Mouse (Mus musculus) frontal cortex, adult (tissue): ENCODE data around the gene Psen1.
A peak's percentile ranks its signal among the peaks of the same experiment; 100 is the strongest.

Source experiments
- ATAC-seq: cut with Nextera tagmentation; 2 replicates; pipeline ENCODE4 v1.9.2; 2017; ENCODE audit warnings: mild to moderate bottlenecking, moderate library complexity, mixed read lengths; ENCODE audit not compliant: low TSS enrichment

The Psen1 gene

DNA sequence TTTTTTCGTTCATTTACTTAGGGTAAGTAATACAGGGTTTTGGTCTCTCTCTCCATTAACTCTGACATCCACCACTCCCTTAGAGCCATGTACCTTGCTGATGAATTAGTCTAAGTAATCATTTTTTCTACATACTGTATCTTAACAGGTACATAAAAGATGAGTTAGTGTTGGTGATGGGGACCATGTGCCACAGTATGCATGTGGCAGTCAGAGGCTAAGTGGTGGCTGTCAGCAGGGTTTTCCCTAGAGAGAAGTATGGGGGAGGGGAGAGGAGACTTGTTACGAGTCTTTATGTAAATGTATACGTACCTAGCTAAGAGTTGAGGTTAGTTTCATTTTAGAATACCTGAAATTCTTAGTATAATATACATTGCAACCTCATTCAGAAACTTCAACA lies 35.1 kb downstream of the Psen1 start:
- ATAC-seq: no peak

DNA sequence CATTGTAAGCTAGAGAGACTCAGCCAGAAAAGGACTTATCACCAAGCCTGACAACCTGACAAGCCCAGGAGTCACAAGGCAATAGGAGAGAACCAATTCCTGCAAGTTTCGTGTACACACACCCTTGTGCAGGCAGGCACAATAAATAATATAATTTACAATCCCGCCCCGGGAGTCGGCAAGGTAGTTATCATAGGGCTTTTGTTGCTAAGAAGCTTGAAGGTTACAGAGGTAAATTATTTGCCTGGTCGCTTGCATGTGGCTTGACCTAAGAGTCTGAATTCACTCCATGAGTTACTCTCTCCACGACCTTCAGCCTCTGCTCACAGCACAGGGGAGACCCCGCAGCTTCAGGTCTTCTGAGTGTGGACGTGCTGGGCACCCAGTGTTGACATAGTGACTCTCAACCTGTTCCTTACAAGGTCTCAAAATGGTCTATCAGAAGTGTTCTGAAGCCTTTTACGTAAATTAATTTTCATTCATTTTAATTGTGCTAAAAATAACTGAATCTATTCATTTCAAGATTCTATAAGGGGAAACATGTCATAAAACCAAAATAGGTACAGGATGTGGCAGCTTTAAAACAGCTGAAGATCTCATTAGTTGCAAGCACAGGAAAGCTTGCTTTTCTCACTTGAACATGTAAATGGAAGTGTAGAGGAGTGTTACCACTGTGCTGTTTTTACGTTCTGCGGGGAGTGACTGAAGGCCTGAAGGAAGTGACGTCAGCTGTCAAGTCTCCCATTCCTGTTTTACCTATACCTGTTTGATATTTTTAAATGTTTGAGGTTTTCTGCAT lies 38.8 kb downstream of the Psen1 start:
- peak; percentile 52; the same call in 1 of the 2 replicates for ATAC-seq

DNA sequence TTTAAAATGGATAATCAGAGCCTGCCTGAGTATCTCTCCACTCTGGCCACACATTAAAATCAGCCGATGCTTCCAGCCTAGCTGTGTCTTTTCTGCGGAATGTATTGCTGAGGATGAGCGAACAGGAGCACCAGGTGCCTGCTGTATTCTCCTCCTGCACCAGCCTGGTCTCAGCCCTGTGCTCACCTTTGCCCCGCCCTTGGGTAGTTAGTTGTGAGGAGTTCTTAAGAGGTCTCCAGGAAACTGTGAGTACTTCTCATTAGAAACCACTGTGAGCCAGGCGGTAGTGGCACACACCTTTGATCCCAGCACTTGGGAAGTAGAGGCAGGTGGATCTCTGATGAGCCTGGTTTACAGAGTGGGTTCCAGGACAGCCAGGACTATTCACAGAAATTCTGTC lies 44.3 kb downstream of the Psen1 start:
- ATAC-seq: no peak

DNA sequence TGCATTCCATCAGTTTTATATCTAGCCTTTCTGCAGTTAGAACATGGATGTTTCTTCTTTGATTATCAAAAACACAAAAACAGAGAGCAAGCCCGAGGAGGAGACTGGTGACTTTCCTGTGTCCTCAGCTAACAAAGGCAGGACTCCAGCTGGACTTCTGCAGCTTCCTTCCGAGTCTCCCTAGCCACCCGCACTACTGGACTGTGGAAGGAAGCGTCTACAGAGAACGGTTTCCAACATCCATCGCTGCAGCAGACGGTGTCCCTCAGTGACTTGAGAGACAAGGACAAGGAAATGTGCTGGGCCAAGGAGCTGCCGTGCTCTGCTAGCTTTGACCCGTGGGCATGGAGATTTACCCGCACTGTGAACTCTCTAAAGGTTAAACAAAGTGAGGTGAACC lies 46.1 kb downstream of the Psen1 start:
- no peak for ATAC-seq

DNA sequence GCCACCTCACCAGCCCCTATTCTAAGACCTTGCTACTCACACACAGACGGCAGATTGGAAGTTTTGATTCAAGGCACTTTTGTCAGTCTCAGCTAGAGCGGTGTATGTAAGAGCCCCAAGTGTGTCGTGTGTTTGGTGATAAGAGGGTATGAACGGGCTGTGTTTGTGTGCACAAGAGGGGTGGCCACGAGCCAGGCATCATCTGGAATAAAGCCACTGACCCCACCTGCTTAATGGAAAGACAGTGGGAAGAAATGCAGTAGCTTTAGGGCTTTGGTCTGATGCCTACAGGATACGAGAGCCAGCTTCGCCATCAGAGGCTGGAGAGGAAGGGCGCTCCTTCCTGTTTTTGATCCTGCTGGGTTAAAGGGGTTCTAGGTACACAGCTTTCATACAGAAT lies 48.3 kb downstream of the Psen1 start:
- ATAC-seq: no peak

DNA sequence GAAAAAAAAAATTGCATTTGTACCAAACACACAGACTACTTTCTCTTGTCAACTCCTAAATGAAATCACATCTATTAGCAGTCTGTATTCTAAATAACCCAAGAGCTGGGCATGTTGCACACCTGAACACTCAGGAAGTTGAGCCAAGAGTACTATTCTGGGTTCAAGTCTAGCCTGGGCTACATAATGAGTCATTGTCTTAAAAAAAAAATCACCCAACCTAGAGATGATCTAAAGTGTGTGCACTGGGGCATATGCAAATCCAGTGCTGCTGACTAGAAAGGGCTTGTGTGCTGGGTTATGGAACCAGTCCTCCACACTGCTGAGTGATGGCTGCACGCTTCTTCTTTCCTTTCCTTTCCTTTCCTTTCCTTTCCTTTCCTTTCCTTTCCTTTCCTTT lies 50.7 kb downstream of the Psen1 start:
- no peak for ATAC-seq

DNA sequence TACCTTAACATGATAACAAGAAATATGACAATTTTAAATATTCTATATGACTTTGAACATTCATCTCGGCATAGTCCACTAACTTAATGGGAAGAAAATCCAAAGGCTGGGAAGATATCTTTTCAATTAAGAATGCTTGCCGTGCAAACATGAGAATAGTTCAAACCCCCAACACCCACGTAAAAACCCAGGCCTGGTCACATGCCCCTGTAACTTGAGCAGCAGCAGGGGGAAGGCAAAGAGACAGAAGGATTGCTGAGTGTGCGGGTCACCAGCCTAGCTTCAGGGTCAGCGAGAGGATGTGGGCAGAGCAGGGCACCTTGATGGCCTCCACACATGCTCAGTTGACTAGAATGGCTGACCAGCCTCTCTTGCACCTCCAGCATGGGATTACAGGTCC lies 53.8 kb downstream of the Psen1 start:
- ATAC-seq: no peak

DNA sequence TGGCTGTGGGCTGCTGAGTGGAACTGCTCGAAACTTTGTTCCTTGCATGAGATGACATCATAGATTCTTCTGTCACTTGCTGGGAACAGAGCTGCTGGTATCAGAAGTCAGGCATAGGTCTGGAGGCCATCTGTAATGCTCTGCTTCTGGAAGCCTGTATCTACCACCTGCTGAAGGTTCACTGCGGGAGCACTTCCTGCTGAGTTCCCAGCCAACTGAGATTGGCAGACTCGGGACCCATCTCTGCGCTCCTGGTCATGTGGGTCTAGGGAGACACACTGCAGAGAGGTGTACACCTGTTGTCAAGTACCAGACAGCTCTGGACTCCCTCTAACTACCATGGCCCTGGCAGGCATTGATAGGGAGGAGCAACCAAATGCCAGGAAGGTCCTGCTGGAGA lies 54.9 kb downstream of the Psen1 start:
- no peak for ATAC-seq

DNA sequence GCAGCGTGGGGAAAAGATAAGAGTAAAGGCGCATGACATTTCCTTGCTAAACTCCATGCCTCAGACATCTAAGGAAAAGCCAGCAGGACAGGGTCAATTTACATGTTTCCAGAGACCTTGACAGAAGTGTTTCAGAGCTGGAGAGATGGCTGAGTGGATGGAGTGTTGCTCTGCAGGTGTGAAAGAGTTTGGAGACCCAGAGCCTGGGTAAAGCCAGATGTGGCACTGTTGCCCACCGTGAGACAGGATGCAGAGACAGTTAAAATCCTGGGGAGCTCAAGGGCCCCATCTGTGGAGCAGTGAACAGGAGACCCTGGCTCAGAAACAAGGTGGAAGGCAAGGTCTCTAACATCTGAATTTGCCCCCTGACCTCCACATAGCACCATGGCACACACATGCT lies 55.8 kb downstream of the Psen1 start:
- no peak for ATAC-seq

DNA sequence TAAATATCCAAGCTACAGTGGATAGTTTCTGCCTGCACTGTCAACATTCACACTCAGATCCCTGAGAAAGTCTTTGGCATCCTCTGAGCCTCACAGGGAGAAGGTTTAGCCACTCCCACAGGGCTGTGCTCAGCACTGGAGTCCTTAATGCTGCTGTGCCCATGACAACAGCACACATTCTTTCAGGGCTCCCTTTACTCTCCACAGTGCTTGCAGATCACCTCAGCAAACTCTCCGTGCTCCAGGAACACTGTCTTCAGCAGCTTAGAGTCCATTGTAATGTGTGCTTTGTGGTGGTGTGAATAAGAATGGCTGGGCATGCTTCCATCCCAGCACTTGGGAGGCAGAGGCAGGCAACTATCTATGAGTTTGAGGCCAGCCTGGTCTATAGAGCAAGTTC lies 61.2 kb downstream of the Psen1 start:
- ATAC-seq: no peak

DNA sequence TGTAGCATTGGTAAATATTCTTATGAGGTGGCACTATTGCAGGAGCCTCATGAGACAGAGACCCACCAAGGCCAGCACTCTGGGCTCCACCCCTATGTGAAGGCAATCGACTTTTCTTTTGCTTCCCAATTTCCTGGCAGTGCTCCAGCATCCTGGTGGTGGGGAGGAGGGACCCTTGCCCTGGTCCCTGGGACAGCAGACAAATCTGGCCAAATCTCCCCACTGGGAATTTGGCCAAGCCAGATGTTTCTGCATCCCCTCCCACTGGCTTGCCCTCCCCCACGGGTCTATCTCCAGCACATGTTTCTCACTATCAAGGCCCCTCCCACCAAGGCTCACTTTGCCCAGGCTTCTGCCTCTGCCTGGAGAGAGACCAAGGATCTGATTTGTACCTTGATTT lies 64.5 kb downstream of the Psen1 start:
- no peak for ATAC-seq

DNA sequence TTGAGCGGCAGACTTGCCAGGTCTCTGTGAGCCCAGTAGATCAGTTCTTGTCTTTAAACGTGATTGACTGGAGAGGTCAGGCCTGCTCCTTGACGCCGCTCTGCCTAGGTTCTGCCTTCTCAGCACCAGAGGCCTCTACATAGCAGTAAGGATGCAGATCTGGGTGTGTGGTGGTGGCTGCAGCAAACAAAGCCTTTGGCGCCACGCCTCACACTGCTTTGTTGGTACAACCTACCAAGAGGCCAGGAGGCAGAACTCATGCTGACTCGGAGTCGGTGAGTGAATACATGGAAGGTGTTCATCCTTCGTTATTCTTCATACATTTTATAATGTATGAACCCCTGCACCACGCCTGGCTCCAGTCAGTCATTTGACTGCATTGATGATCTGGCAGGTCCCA lies 70.8 kb downstream of the Psen1 start:
- no peak for ATAC-seq

DNA sequence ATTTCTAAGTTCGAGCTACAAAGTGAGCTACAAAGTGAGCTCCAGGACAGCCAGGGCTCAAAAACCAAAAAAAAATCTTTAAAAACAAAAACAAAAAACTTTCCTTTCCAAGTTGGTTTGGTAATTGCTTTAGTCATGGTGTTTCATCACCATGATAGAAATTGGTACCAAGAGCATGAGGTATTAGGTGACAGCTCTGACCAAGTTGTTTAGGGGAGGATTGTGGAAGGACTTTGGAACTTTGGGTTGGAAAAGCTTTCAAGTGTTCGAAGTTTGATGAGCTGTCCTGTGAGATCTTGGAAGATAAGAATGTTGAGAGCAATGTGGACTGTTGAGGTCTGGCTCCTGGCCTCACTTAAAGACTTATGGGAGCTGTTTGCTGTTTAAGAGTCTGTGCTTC lies 72.2 kb downstream of the Psen1 start:
- no peak for ATAC-seq

DNA sequence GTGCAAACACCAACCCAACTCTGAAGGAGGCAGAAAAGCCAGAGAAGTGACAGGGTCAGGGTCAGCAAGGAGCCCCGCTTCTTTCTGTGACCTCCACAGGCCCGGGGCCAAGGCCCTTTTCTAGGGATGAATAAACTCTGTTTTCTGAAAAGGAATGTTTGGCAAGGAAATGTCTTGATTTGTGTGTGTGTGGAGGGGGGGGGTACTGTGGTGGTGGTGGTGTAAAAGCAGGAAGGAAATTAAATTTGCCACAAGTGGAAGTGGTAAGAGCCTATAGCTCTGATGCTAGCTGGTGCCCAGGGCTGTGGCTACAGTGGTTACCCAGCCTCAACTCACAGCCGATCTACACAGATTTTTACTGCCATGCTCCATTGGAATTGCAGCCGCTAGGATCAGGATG lies 74.8 kb downstream of the Psen1 start:
- no peak for ATAC-seq

DNA sequence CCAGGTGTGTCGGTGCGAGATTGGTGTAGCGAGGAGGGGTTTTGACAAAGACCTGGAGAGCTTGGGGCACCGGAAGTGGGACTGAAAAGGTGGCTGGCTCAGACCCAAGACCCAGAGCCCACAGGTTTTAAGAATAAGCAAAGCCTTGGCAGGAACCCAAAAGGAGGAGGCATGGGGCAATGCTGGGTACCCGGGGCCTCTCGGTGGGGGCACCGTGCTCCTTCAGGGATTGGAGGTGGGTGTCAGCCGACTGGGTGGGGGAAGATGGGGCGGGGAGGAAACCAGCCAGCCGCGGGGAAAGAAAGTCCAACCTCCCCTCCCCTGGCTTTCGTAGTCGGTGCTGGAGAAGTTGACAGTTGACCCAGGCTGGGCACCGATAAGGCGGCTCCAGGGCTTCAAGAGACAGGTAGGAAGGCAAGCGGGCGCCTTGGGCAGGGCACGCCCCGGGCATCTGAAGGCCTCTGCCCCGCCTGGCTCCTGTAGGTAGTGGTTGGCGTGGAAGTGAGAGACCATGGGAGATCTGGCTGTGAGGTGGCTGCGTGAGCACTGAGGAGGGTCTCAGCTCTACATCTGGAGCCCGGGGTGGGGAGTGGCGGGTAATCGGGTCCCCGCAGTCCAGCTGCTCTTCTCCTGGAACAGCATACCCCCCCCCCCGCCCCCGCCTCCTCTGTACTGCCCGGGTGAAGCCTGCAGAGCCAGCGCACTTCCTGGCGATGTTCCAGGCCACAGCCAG lies 75.5 kb downstream of the Psen1 start, which contains the start of gene Papln:
Papln (plus strand) TSS at position 324 of the 733 bp plus-strand sequence.
- no peak for ATAC-seq

DNA sequence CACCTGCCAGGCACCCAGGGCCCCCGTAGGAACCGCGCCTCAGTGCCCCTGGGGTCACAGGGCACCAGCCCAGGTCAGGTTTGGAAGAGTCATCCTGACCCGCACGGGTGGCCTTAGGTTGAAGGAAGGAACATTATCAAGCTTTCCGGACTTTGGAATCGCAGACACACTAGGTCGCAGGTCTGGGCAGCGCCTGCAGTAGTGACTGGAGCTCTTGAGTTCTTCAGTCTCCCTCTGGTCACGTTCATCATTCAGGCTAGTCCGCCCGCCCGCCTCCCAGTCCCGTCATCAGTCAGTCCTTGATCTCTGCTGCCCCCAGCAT lies 76.1 kb downstream of the Psen1 start:
- no peak for ATAC-seq

DNA sequence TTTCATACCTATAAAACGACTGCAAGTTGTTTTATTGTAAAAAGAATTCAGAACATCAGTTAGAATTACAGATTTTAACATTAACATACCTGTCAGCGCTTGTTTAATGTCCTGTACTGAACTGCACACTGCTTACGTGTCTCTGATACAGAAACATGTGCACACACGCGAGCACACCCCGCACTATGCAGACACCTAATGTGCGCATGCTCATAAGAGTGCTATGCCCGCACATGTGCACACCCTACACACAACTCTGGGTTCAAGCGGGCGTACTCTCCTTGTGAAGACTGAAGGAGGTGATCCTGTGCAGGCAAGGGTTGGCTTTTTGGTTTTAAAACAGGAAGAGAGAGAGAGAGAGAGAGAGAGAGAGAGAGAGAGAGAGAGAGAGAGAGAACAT lies 76.6 kb downstream of the Psen1 start:
- no peak for ATAC-seq

DNA sequence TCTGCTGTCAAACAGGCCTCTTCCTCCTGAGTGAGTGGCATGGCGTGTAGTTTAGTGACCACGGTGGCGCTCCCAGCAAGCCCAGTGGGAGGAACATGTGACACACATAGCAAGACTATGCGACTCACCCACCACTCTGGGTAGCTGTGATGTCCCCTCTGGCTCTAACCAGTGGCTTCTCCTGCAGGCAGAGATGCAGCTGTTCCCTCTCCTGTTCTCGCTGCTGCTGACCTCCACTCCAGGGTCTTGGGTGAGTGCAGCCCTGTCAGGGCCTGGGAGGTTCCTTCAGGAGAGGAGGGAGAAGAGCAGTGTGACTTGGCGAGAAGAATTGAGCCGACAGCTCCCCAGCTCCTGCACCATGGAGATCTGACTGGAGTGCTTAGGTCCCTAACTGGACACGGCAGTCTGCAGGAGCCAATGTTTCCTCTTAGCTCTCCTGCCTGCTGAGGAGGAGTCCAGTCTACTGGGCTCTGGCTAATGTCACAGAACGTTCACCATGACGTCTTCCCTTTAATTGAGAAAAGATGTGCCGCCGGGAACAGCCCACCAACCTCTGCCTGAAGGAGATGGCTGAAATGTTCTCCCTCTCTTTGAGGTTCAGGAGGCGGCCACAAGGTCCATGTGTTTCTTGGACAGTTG lies 78.1 kb downstream of the Psen1 start:
- no peak for ATAC-seq

DNA sequence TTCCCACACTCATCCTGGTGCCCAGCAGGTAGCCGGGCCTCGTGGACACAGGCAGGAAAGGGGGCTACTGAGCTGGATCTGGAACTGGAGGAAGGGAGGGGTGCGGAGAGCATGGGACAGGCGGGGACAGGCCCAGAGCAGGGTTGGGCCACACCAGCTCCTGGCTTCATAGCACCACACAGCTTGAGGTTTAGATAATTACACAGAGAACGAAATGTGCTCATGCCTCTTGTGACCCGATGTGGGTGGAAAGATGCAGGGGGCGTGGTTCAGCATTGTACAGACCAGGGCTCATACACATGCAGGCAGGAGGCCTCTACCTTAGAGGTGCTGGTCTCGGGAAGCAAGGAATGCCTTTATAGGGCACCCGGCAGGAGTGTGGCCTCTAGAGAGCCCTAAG lies 79.9 kb downstream of the Psen1 start:
- no peak for ATAC-seq

DNA sequence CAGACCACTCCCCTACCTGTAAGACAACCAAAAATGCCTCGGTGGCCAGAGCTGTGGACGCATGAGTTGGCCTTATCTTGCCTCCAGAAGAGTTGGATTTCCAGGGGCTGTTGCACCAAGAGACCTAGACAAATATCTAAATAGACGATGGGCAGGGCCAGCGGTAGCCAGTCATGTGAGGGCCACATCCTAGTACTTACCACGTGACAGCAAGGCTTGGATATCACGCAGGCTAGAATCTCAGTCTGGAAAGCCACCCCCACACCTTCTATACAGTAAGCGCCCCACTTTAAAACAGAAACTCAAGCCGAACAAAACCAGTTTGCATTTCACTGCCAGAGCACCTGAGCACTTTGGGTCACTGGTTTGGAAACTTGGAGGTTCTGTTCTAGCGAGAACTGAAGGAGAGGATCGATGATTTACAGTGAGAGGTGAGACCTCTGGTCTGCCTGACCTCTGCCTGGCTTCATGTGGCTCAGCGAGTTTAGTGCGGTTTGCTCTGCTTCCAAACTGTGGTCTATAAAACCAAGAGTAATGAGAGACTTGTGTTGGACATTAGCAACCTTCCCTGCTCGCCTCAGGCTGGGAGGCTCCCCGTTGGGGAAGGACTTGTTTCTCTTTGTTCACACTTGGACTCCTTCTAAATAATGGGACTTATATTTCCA lies 80.4 kb downstream of the Psen1 start:
- ATAC-seq: no peak

DNA sequence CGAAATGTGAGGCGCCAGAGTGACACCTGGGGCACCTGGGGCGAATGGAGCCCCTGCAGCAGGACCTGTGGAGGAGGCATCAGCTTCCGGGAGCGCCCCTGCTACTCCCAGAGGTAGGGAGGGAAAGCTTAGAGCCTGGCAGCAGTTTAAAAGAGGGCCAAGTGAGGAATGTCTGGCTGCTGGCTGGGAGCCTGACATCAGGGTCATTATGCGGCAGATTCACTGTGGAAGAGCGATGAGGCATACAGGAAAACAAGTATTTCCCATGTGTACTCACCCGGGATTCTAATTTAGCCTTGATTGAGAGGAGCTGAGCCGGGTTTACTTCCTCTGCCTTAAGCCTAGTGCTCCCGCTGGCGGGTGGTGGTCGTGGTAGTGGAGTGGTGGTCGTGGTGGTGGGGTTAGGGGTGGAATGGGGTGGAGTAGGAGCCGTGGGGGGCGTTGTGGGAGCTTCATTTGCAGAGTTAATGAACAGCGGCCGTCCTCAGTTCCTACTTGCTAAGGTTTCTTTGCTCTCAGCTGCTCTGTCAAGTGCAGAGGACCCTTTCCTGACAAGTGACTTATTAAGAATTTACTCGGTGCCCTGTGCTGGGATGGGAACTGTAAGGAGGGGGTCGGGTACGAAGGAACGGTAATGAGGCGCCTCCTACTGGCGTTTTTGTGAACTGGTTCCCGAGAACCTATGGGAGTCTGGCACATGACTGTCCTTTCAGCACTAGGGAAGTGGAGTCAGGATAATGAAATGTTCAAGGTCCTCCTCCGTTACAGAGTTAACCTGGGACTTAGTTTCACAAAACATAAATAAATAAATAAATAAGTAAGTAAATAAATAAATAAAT lies 82.7 kb downstream of the Psen1 start:
- peak; percentile 48 for ATAC-seq

DNA sequence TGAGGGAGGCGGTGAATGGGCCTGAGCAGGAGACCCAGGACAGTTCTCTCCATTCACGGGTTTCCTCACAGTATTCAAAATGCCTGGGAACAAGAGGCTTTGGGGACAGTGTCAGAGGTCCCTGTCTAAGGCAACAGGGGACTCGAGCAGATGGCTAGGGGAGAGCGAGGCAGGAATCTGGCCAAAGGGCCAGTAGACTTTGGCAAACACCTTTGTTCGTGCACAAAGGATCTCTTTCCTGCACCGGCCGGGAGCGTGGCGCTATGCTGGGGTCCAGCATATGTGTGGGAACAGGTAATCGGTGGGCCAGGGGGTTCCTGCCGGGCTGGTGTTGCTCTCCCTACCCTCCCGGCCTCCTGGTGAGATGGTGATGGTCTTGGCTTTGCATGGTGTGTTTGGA lies 87.7 kb downstream of the Psen1 start:
- no peak for ATAC-seq
